Mouse (Mus musculus) G1E (cell line): ENCODE data around the gene C130073F10Rik. TPM values are rescaled to one million over a fixed set of nuclear protein-coding genes. Genes with fewer than 3 reads are reported as not detected.
"Not testable (repeated sequence)": the region's sequence is repeated elsewhere in the genome, so short reads cannot be mapped to it uniquely, and the experiment has no call there.

ENCODE experiments used
- ATAC-seq: 2 replicates; pipeline ENCODE4 v1.8.0; 2016; ENCODE audit warnings: mild to moderate bottlenecking; ENCODE audit not compliant: insufficient number of reproducible peaks, poor library complexity, low FRiP score, severe bottlenecking; ENCODE audit errors: extremely low read depth
- DNase-seq: peaks from one replicate; pipeline ENCODE4 v3.0.0; 2012; ENCODE audit warnings: low spot score
- H3K27me3 ChIP-seq: 2 replicates; pipeline ENCODE4 v1.6.1; 2012; ENCODE audit warnings: mild to moderate bottlenecking, low read length, inconsistent platforms; ENCODE audit not compliant: insufficient read depth
- H3K36me3 ChIP-seq: replicated peaks from 2 replicates; pipeline ENCODE3; 2012; ENCODE audit warnings: mild to moderate bottlenecking, inconsistent platforms
- H3K4me1 ChIP-seq: 2 replicates; pipeline ENCODE4 v1.6.1; 2012; ENCODE audit warnings: low read depth, low read length, inconsistent platforms, mixed read lengths; ENCODE audit not compliant: insufficient read depth
- H3K4me3 ChIP-seq: 2 replicates; pipeline ENCODE4 v1.5.1; 2012; ENCODE audit warnings: low read depth, mild to moderate bottlenecking, inconsistent platforms, low read length, moderate library complexity, mixed read lengths
- H3K9me3 ChIP-seq: replicated peaks from 2 replicates; pipeline ENCODE4 v1.6.1; 2012; ENCODE audit warnings: inconsistent platforms
- CTCF ChIP-seq: IDR thresholded peaks from 2 replicates; pipeline ENCODE4 v1.5.1; 2012; ENCODE audit warnings: low read depth, low read length, inconsistent platforms, mixed read lengths
- GATA1 ChIP-seq: IDR thresholded peaks from 2 replicates; pipeline ENCODE4 v1.6.1; 2012; ENCODE audit warnings: borderline replicate concordance, low read length, inconsistent platforms, mixed read lengths
- GATA2 ChIP-seq: IDR thresholded peaks from 2 replicates; pipeline ENCODE4 v1.6.1; 2012; ENCODE audit warnings: low read depth, low read length, inconsistent platforms, borderline replicate concordance
- POLR2AphosphoS5 ChIP-seq: IDR thresholded peaks from 2 replicates; pipeline ENCODE4 v1.6.1; 2012; ENCODE audit warnings: low read depth, low read length, inconsistent platforms; ENCODE audit not compliant: insufficient replicate concordance
- TAL1 ChIP-seq: conservative IDR thresholded peaks from 2 replicates; pipeline ENCODE4 v1.6.1; 2012; ENCODE audit warnings: low read depth, low read length, inconsistent platforms, mixed read lengths
- polyA plus RNA-seq: library from polyadenylated mRNA; stranded (reverse); fragments of >175 nt; gene quantifications from 2 replicates; pipeline ENCODE4 v1.2.3, GENCODE M21; 2012
- total RNA-seq, 2 experiments: library from RNA; stranded (forward) in 1 of 2; stranded (reverse) in 1 of 2; fragments of 200-1000 nt in 1 of 2; fragments of >200 nt in 1 of 2; fragmentation: Nextera tagmentation in 1 of 2; gene quantifications; 2 replicates each; pipeline ENCODE4 v1.2.3; 2014 to 2017

The C130073F10Rik gene
- total RNA-seq (2014; fragmentation: Nextera tagmentation) (not detected in 2 replicates), total RNA-seq (2017) (0.16 TPM in 1 of 2 replicates, not detected in the other), polyA plus RNA-seq (not detected in 2 replicates)

- H3K36me3 ChIP-seq = no peaks in the 10 kb centered on the region
- no peaks in the 10 kb centered on the region for H3K4me1 ChIP-seq
- DNase-seq = no peak
- TF ChIP-seq TAL1 (no peak), CTCF (no peak), GATA1 (no peak), GATA2 (no peak), POLR2AphosphoS5 (no peak)
- no peaks in the 10 kb centered on the region for H3K27me3 ChIP-seq
- ATAC-seq = no peak
- peaks cover 40% of the 10 kb centered on the region for H3K9me3 ChIP-seq
- no peak within 1 kb of the TSS for H3K4me3 ChIP-seq
Observed at GRCm38 (mm10) chr4:101893656-101894420, at the start of gene C130073F10Rik. Gene C130073F10Rik (minus strand): TSS chr4:101893789.

GRCm38 (mm10) chr4:101940107-101940506 is 46.5 kb upstream of the C130073F10Rik start, which contains the start of gene Gm12794:
Gene Gm12794 (plus strand): TSS chr4:101940407.
- not testable (repeated sequence) for H3K9me3 ChIP-seq, DNase-seq, H3K36me3 ChIP-seq, H3K4me3 ChIP-seq, H3K4me1 ChIP-seq, H3K27me3 ChIP-seq, ATAC-seq

- not testable (repeated sequence) for H3K27me3 ChIP-seq, DNase-seq, H3K36me3 ChIP-seq, H3K9me3 ChIP-seq, ATAC-seq, H3K4me1 ChIP-seq, H3K4me3 ChIP-seq
Observed at GRCm38 (mm10) chr4:101908821-101909220, 15.2 kb upstream of the C130073F10Rik start, which contains the start of gene Gm12800. Gene Gm12800 (plus strand): TSS chr4:101909121.

GRCm38 (mm10) chr4:101889377-101889776 is 4.2 kb downstream of the C130073F10Rik start:
- Histone ChIP-seq H3K27me3 (no peaks in the 10 kb centered on the region), H3K4me1 (no peaks in the 10 kb centered on the region), H3K36me3 (no peaks in the 10 kb centered on the region), H3K9me3 (peaks cover 22% of the 10 kb centered on the region), H3K4me3 (no peak overlapping the region)
- ATAC-seq = no peak
- TF ChIP-seq GATA1 (no peak), CTCF (no peak), POLR2AphosphoS5 (no peak), TAL1 (no peak), GATA2 (no peak)
- no peak for DNase-seq

- ATAC-seq (no peak), DNase-seq (no peak)
- no peaks in the 10 kb centered on the region for H3K36me3 ChIP-seq
- TF ChIP-seq POLR2AphosphoS5 = no peak
- TF ChIP-seq GATA1 = no peak
- TF ChIP-seq GATA2 = no peak
- no peak for TF ChIP-seq TAL1
- no peak for TF ChIP-seq CTCF
- peaks cover 1% of the 10 kb centered on the region for H3K9me3 ChIP-seq
- no peaks in the 10 kb centered on the region for H3K27me3 ChIP-seq
- H3K4me1 ChIP-seq = no peaks in the 10 kb centered on the region
- H3K4me3 ChIP-seq = no peak overlapping the region
Observed at GRCm38 (mm10) chr4:101883641-101884040, 9.9 kb downstream of the C130073F10Rik start.

- ATAC-seq, H3K36me3 ChIP-seq, H3K9me3 ChIP-seq, DNase-seq, H3K27me3 ChIP-seq, H3K4me1 ChIP-seq, H3K4me3 ChIP-seq: not testable (repeated sequence)
Observed at GRCm38 (mm10) chr4:101875687-101876086, 17.9 kb downstream of the C130073F10Rik start.

GRCm38 (mm10) chr4:101872031-101872430 is 21.6 kb downstream of the C130073F10Rik start:
- not testable (repeated sequence) for H3K36me3 ChIP-seq, H3K4me3 ChIP-seq, DNase-seq, H3K9me3 ChIP-seq, H3K27me3 ChIP-seq, H3K4me1 ChIP-seq, ATAC-seq
